Mouse (Mus musculus) forebrain, embryonic 16.5 days (tissue): ENCODE measurements around the gene Gm49337. TPM values are rescaled to one million over a fixed set of nuclear protein-coding genes. Genes with fewer than 3 reads are reported as not detected.
A peak's percentile ranks its signal among the peaks of the same experiment; 100 is the strongest.
"Not testable (repeated sequence)": the region's sequence is repeated elsewhere in the genome, so short reads cannot be mapped to it uniquely, and the experiment has no call there.

Experiments used
- ATAC-seq: fragments of 200-750 bp; cut with Nextera tagmentation; 2 replicates; pipeline ENCODE4 v1.8.0; 2017; ENCODE audit warnings: mild to moderate bottlenecking, moderate library complexity
- H3K27ac ChIP-seq: fragments of 300-500 bp; sonication (generic); 2 replicates; pipeline ENCODE4 v1.5.1; 2014; ENCODE audit warnings: low read length, control low read depth
- H3K27me3 ChIP-seq: fragments of 300-500 bp; sonication (generic); replicated peaks from 2 replicates; pipeline ENCODE4 v1.6.1; 2014; ENCODE audit warnings: low read length; ENCODE audit not compliant: control insufficient read depth, insufficient read depth
- H3K36me3 ChIP-seq: fragments of 300-500 bp; sonication (generic); 2 replicates; pipeline ENCODE4 v1.6.1; 2014; ENCODE audit not compliant: control insufficient read depth, insufficient read depth
- H3K4me1 ChIP-seq: fragments of 300-500 bp; sonication (generic); replicated peaks from 2 replicates; pipeline ENCODE4 v1.6.1; 2014; ENCODE audit warnings: low read length; ENCODE audit not compliant: control insufficient read depth, insufficient read depth
- H3K4me2 ChIP-seq: fragments of 300-500 bp; sonication (generic); 2 replicates; pipeline ENCODE4 v1.6.1; 2014; ENCODE audit warnings: mild to moderate bottlenecking, low read length, control low read depth
- H3K4me3 ChIP-seq: fragments of 300-500 bp; sonication (generic); replicated peaks from 2 replicates; pipeline ENCODE4 v1.5.1; 2014; ENCODE audit warnings: mild to moderate bottlenecking, low read length, control low read depth
- H3K9ac ChIP-seq: fragments of 300-500 bp; sonication (generic); replicated peaks from 2 replicates; pipeline ENCODE4 v1.6.1; 2014; ENCODE audit warnings: low read depth, low read length, control low read depth
- H3K9me3 ChIP-seq: fragments of 300-500 bp; sonication (generic); 2 replicates; pipeline ENCODE4 v1.6.1; 2016; ENCODE audit warnings: low read length; ENCODE audit not compliant: control insufficient read depth
- WGBS: fragments of 180-500 bp; shearing (Covaris S2); extraction: QIAGEN DNeasy Blood & Tissue Kit; methylation state at CpG from one replicate; pipeline ENCODE4 v1.1.7; 2014; 5-methylcytosine and 5-hydroxymethylcytosine counted together
- polyA plus RNA-seq: library from polyadenylated mRNA; unstranded; fragments of >200 nt; fragmentation: Nextera tagmentation; extraction: Ambion mirVana; gene quantifications from 2 replicates; pipeline ENCODE4 v1.2.1, GENCODE M21; 2015

Gm49337 gene
- polyA plus RNA-seq, 1 experiment from 2014 or later: not detected

DNA sequence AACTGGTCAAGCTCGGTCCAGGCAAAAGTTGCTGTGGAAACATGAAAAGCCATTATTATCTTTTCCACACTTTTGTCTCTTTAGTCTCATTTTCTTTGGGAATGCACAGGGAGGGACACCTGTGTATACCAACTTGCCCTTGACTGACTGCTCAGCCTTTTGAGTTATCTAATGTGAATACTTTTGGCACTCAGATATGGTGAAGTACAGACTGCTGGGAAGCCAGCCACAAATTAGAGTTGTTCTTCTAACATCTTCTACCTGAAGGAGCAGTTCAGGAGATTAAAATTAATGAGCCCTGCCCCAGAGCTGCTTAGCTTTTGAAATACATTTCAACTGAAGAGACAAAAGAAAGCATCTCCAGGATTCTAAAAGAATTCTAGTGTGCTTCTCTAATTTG is 45.9 kb downstream of the Gm49337 start:
- Histone ChIP-seq H3K27me3 (no peaks in the 10 kb centered on the region), H3K4me3 (no peak overlapping the region), H3K4me1 (peaks cover 8% of the 10 kb centered on the region), H3K9ac (no peak overlapping the region), H3K4me2 (no peak overlapping the region), H3K9me3 (no peaks in the 10 kb centered on the region), H3K27ac (no peak overlapping the region), H3K36me3 (no peaks in the 10 kb centered on the region)
- 57% methylated on average over 1 of the region's 1 CpGs for WGBS
- ATAC-seq: no peak

DNA sequence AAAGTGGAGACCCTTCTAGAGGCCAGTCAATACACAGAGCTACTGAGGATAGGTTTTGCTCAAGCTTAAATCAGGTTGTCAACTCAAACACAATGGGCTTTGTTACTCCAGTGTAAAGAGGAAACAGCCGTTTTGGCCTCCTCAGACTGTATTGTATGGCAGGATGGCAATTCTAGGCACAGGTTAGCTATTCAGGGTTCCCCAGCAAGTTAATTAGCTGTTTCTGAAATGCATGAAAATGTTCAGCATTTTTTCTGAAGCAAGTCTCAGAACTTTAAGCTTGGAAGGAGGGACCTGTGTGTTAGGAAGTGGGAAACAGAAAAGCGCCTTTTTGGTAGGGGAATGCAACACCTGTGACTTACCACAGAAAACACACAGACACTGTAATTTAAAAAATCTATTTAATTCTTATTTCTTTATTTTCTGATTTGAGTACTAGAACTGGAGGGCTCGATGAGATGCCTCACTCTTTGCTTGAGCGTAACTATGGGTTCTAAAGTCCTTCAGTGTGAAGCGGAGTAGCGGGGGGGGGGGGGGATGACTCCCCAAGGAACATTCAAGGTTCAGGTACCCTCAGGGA is 47.0 kb downstream of the Gm49337 start:
- Histone ChIP-seq H3K27ac (peak overlapping the region; percentile 100), H3K4me3 (peak overlapping the region; percentile 91), H3K4me1 (peaks cover 8% of the 10 kb centered on the region), H3K27me3 (no peaks in the 10 kb centered on the region), H3K36me3 (no peaks in the 10 kb centered on the region), H3K9ac (peak overlapping the region; percentile 99), H3K4me2 (peak overlapping the region; percentile 51), H3K9me3 (no peaks in the 10 kb centered on the region)
- WGBS: 2% methylated on average over 6 of the region's 6 CpGs
- peak; percentile 0; the same call in 1 of the 2 replicates for ATAC-seq

DNA sequence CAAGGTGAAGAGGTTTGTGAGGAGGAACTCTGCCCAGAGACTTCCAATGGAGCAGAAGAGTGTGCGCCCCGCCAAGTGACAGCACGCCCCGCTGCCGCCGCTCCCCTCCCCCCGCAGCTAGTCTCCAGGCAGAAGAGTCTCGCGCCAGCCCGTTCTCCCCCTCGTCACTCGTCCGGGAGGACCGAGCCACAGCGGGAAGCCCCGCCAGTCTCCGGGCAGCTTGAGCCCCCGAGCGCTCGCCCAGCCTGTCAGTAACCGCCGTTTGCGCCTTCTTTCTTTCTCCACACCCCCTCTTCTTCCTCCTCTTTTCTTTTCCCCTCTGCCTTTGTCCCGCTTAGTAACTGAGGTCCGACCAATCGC is 47.6 kb downstream of the Gm49337 start:
- Histone ChIP-seq H3K27ac (peak overlapping the region; percentile 100), H3K9ac (peak overlapping the region; percentile 99), H3K4me2 (peak overlapping the region; percentile 51), H3K27me3 (no peaks in the 10 kb centered on the region), H3K9me3 (no peaks in the 10 kb centered on the region), H3K4me3 (peak overlapping the region; percentile 91), H3K4me1 (peaks cover 8% of the 10 kb centered on the region), H3K36me3 (no peaks in the 10 kb centered on the region)
- no peak for ATAC-seq
- WGBS: 0% methylated on average over 26 of the region's 26 CpGs

DNA sequence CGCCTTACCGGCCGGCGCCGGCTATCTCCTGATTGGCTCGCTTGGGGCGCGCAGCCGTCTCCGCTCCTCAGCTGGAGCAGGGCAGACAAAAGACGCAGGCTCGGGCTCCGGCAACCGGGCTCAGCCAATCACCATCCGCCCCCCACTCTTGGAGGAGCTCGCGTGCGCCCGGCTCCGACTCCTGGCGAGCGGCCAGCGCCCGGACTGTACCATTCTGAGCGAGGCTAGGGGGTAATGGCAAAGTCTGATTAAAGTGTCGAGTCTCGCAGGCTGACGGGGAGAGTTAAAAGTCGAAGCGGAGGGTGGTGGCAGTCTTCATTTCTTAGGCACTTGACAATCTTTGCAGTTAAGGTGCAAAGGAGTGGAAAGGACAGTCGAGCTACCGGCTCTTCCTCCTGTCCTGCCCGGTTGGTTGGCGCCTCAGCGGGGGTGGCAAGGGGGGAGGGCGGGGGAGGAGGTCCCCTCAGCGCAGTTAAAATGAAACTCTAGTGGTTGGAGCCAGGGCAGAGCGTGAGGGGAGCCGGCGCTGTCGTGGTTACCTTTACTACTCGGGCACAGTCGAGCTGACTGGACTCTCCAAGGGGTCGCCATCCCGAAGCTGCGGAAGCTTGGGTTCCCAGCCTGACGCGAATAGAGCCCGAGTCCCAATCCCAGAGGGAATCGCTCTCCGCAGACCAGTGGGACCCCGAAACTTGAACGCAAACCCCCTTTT is 48.1 kb downstream of the Gm49337 start, which contains the start of gene Pik3r3:
Pik3r3 (plus strand) TSS at position 479 of the 712 bp plus-strand sequence.
- Histone ChIP-seq H3K27me3 (no peaks in the 10 kb centered on the region), H3K9ac (peak within 1 kb of the TSS; percentile 99), H3K4me1 (peaks cover 8% of the 10 kb centered on the region), H3K4me2 (peak within 1 kb of the TSS; percentile 62), H3K4me3 (peak within 1 kb of the TSS; percentile 91), H3K36me3 (no peaks in the 10 kb centered on the region), H3K27ac (peak within 1 kb of the TSS; percentile 100), H3K9me3 (no peaks in the 10 kb centered on the region)
- WGBS: under 1% methylated on average over 53 of the region's 53 CpGs
- ATAC-seq: peak; percentile 99

DNA sequence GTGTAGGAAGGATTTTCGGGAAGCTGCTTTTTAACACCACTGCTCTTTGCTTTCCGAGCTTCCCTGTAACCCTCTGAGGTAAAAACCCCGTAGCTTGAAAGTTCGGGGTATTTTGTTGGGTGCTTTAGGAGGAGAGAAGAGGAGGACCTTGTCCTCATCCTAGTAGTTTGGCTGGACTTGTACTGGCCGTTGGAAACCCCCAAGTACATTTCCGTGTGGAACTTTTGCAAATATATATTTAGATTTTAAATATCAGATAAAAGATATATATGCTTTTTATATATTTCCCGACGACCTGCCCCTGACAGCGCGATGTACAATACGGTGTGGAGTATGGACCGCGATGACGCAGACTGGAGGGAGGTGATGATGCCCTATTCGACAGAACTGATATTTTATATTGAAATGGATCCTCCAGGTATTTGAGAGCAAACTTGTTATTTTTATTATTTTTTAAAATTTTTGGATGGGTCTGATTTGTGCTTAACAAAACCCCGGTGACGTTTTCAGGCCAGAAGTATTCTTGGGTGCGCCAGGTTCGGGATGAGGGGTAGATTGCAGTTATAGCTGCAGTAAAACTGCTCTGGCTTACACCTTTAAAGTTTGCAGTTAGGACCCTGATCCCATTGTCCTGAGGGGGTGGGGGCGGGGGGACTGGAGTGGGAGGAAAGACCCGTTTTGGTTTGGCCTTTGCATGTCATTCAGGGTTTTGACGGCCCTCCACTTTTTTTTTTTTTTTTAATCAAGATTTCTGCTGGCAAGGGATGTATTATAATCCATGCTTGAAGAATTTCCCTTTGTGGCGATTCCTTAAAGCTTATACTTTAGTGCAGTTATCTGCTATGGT is 49.0 kb downstream of the Gm49337 start:
- H3K4me2 ChIP-seq: peak overlapping the region; percentile 62
- no peaks in the 10 kb centered on the region for H3K36me3 ChIP-seq
- H3K27ac ChIP-seq: peak overlapping the region; percentile 99
- peaks cover 8% of the 10 kb centered on the region for H3K4me1 ChIP-seq
- no peak for ATAC-seq
- peak overlapping the region; percentile 91 for H3K4me3 ChIP-seq
- H3K27me3 ChIP-seq: no peaks in the 10 kb centered on the region
- H3K9ac ChIP-seq: peak overlapping the region; percentile 87
- H3K9me3 ChIP-seq: no peaks in the 10 kb centered on the region
- WGBS: under 1% methylated on average over 23 of the region's 23 CpGs

DNA sequence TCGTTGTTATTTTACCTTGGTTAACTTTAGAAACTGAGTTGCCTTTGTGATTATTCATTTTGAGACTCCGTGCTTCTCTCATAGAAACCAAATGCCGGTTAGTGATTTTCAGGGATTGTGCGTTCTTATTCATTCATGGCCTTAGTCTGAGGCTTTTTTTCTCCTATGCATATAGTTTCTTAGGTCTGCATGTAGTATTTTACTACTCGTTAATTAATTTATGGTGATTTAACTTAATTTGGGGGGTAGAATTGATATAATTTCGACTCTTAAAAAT is 49.6 kb downstream of the Gm49337 start:
- peaks cover 8% of the 10 kb centered on the region for H3K4me1 ChIP-seq
- no peaks in the 10 kb centered on the region for H3K9me3 ChIP-seq
- H3K9ac ChIP-seq: peak overlapping the region; percentile 87
- no peaks in the 10 kb centered on the region for H3K36me3 ChIP-seq
- WGBS: under 1% methylated on average over 6 of the region's 6 CpGs
- peak overlapping the region; percentile 62 for H3K4me2 ChIP-seq
- ATAC-seq: no peak
- no peaks in the 10 kb centered on the region for H3K27me3 ChIP-seq
- peak overlapping the region; percentile 91 for H3K4me3 ChIP-seq
- peak overlapping the region; percentile 99 for H3K27ac ChIP-seq

DNA sequence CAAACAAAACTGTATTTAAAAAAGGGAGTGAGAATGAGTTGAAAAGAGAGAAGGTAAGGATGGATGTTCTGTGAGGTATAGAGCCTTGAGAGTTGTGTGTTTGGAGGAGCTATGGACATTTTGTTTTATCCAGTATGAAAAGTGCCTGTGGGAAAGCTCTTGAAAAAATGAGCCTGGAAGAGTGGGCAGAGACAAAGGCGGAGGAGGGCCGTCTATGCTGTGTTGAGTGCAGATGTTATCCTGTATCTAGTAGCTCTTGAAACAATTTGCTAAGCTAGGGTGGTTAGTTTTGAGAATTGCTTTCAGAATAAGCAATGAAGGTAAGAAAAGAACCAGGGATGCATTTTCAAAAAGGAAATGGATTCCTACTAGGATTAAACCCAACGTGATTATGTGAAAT is 70.2 kb downstream of the Gm49337 start:
- Histone ChIP-seq H3K9me3 (no peaks in the 10 kb centered on the region), H3K27ac (no peak overlapping the region)
- WGBS: 83% methylated on average over 3 of the region's 3 CpGs

DNA sequence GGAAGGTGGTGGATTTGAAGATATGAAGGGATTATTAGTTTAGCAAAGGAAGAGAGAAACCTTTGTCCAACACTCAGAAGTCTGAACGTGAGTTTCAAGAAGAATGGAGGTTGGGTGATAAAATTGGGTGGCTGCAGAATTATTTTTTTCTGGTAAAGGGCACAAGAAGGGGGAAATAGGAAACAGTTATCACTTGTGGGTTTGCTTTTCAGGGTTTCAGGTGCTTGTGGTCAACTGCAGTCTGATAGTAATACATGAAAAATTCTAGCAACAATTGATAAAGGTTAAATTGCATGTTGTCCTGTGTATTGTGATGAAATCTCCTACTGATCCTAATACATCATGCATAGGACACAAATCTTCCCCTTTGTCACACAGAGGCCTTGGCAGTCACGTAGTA is 71.1 kb downstream of the Gm49337 start:
- Histone ChIP-seq H3K4me3 (no peak overlapping the region), H3K36me3 (peaks cover under 1% of the 10 kb centered on the region; the same call in 1 of the 2 replicates), H3K4me2 (no peak overlapping the region), H3K9ac (no peak overlapping the region), H3K9me3 (no peaks in the 10 kb centered on the region), H3K27ac (no peak overlapping the region), H3K4me1 (no peaks in the 10 kb centered on the region), H3K27me3 (no peaks in the 10 kb centered on the region)
- WGBS: 78% methylated on average over 2 of the region's 2 CpGs
- ATAC-seq: no peak

More for the DNA sequence above, 70.2 kb downstream of the Gm49337 start:
- H3K36me3 ChIP-seq: peaks cover 2% of the 10 kb centered on the region; the same call in 1 of the 2 replicates
- H3K4me3 ChIP-seq: no peak overlapping the region
- H3K4me2 ChIP-seq: no peak overlapping the region
- no peak overlapping the region for H3K9ac ChIP-seq
- no peak for ATAC-seq
- no peaks in the 10 kb centered on the region for H3K27me3 ChIP-seq
- H3K4me1 ChIP-seq: no peaks in the 10 kb centered on the region

DNA sequence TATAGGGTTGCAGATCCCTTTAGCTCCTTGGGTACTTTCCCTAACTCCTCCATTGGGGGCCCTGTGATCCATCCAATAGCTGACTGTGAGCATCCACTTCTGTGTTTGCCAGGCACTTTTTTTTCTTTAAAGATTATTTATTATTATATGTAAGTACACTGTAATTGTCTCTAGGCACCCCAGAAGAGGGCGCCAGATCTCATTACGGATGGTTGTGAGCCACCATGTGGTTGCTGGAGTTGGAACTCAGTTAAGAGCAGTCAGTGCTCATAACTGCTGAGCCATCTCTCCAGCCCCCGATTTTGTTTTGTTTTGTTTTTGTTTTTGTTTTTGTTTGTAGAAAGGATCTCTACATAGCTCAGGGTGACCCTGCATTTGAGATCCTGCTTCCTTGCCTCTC is 72.7 kb downstream of the Gm49337 start:
- H3K9me3 ChIP-seq, H3K4me2 ChIP-seq, H3K27me3 ChIP-seq, ATAC-seq, H3K9ac ChIP-seq, H3K36me3 ChIP-seq, H3K27ac ChIP-seq, H3K4me3 ChIP-seq, H3K4me1 ChIP-seq: not testable (repeated sequence)
- whole genome bisulfite sequencing: 53% methylated on average over 3 of the region's 3 CpGs
